Mouse (Mus musculus) embryonic facial prominence, embryonic 13.5 days (tissue): Measurements from ENCODE around the gene Twf2. TPM values are rescaled to one million over a fixed set of nuclear protein-coding genes. Genes with fewer than 3 reads are reported as not detected.

Source experiments
- ATAC-seq: fragments of 200-750 bp; cut with Nextera tagmentation; 2 replicates; pipeline ENCODE4 v1.8.0; 2017; ENCODE audit warnings: low read depth; ENCODE audit not compliant: insufficient number of reproducible peaks, insufficient read depth, low FRiP score, low TSS enrichment
- H3K27ac ChIP-seq: fragments of 300-500 bp; sonication (generic); 2 replicates; pipeline ENCODE4 v1.5.1; 2015; ENCODE audit warnings: moderate library complexity, mild to moderate bottlenecking, inconsistent platforms
- H3K27me3 ChIP-seq: fragments of 300-500 bp; sonication (generic); 2 replicates; pipeline ENCODE4 v1.6.1; 2015; ENCODE audit warnings: mild to moderate bottlenecking, inconsistent platforms
- H3K36me3 ChIP-seq: fragments of 300-500 bp; sonication (generic); 2 replicates; pipeline ENCODE4 v1.6.1; 2015; ENCODE audit warnings: mild to moderate bottlenecking, inconsistent platforms
- H3K4me1 ChIP-seq: fragments of 300-500 bp; sonication (generic); 2 replicates; pipeline ENCODE4 v1.6.1; 2015; ENCODE audit warnings: inconsistent platforms
- H3K4me2 ChIP-seq: fragments of 300-500 bp; sonication (generic); 2 replicates; pipeline ENCODE4 v1.6.1; 2015; ENCODE audit warnings: moderate library complexity, mild to moderate bottlenecking, inconsistent platforms
- H3K4me3 ChIP-seq: fragments of 300-500 bp; sonication (generic); 2 replicates; pipeline ENCODE4 v1.5.1; 2015; ENCODE audit warnings: mild to moderate bottlenecking, inconsistent platforms
- H3K9ac ChIP-seq: fragments of 300-500 bp; sonication (generic); 2 replicates; pipeline ENCODE4 v1.6.1; 2015; ENCODE audit warnings: mild to moderate bottlenecking, inconsistent platforms
- H3K9me3 ChIP-seq: fragments of 300-500 bp; sonication (generic); 2 replicates; pipeline ENCODE4 v1.6.1; 2016; ENCODE audit warnings: inconsistent platforms
- WGBS: fragments of 180-500 bp; shearing (Covaris S2); methylation state at CpG from one replicate; pipeline ENCODE4 v1.1.7; 2015; ENCODE audit warnings: mixed read lengths; 5-methylcytosine and 5-hydroxymethylcytosine counted together
- polyA plus RNA-seq: library from polyadenylated mRNA; unstranded; fragments of >200 nt; fragmentation: Nextera tagmentation; extraction: Ambion mirVana; gene quantifications from 2 replicates; pipeline ENCODE4 v1.2.1, GENCODE M21; 2015

Twf2 gene
- polyA plus RNA-seq, result 60.5 and 65.9 TPM in 2 replicates

DNA sequence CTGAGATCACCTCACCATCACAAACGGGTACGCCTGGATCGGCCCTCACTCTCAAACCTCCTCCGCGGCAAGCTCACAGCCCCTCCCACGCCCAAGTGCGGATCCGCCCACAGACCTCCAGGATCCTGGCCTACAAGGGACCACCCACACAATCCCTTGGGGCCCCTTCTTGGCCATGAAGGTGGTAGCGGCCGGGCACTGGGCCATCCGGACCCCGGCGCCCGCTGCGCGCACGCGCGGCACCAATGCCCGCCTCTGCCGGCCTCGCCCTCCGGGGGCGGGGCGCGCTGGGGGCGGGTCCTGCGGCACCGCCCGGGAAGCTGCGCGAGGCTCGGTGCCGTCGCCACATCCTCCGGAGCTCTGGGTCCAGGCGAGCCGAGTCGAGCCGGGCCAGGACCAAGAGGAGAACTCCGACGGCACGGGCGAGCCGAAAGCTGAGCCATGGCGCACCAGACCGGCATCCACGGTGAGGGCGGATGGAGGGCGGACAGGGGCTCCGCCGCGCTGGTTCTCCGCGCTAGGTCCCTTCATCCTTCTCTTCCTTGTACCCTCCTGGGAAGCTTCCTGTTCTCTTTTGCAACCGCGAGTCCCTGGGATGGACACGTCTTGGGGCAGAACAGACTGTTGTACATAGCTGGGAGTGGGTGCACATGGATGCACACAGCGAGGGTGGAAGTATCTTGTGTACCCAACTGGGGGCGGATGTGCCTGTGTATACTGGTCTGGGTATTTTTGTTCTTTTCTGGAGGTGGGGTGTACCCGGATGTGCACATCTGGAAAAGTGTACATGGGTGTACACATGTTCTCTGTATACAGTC is at the start of gene Twf2:
Gene Twf2, plus strand, starts transcription at position 290 of the 818 bp plus-strand sequence.
- H3K4me1 ChIP-seq, result peaks cover 44% of the 10 kb centered on the region
- H3K4me2 ChIP-seq, result peak within 1 kb of the TSS; percentile 65
- peaks cover 7% of the 10 kb centered on the region for H3K36me3 ChIP-seq
- peak within 1 kb of the TSS; percentile 66 for H3K27ac ChIP-seq
- H3K27me3 ChIP-seq, result no peaks in the 10 kb centered on the region
- peak; percentile 88 for ATAC-seq
- H3K9ac ChIP-seq, result peak within 1 kb of the TSS; percentile 77
- 1% methylated on average over 61 of the region's 61 CpGs for WGBS
- peak within 1 kb of the TSS; percentile 64 for H3K4me3 ChIP-seq
- no peaks in the 10 kb centered on the region for H3K9me3 ChIP-seq

DNA sequence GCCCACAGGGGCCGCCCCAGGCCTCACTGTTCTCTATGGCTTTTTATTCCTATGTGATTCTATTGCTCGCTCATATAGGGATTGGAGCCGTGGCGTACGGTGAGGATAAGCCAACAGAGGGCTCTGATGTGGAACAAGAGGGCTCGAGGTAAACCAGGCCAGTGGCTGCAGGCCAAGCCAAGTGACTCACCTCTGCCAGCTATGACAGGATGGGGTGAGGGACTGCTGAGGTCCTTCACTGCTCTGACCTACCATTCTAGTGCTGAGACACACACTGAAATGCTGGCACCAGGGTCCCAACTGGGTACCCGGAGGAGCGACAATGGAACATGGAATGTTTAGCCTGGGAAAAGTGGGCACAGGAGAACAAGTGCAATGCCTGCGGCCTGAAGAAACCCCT is 48.8 kb upstream of the Twf2 start:
- no peak overlapping the region for H3K4me3 ChIP-seq
- H3K4me2 ChIP-seq, result no peak overlapping the region
- H3K9me3 ChIP-seq, result no peaks in the 10 kb centered on the region
- 87% methylated on average over 9 of the region's 9 CpGs for WGBS
- no peaks in the 10 kb centered on the region for H3K36me3 ChIP-seq
- H3K27me3 ChIP-seq, result peaks cover 21% of the 10 kb centered on the region
- no peak for ATAC-seq
- H3K9ac ChIP-seq, result no peak overlapping the region
- peaks cover 6% of the 10 kb centered on the region for H3K4me1 ChIP-seq
- H3K27ac ChIP-seq, result no peak overlapping the region

DNA sequence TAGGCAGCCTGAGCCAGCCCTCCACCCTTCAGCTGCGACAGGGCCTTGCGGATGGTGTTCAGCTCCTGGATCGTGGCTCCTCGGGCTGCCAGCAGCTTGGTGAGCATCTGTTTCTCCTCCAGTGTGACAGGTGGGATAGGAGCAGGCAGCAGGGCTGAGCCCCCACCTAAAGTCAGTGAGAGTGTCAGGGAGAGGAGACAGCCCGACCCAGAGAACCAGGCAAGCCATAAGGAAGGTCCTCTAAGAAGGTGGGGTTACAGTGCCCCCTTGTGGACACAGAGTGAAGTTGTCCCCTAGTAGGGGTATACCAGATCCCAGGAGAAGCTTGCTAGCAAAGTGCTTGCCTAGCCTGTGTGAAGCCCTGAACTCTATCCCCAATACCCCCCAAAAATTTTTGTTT is 46.5 kb upstream of the Twf2 start:
- H3K9ac ChIP-seq, result no peak overlapping the region
- H3K36me3 ChIP-seq, result no peaks in the 10 kb centered on the region
- no peaks in the 10 kb centered on the region for H3K9me3 ChIP-seq
- H3K27me3 ChIP-seq, result no peaks in the 10 kb centered on the region; the same call in 1 of the 2 replicates
- H3K4me1 ChIP-seq, result peaks cover 9% of the 10 kb centered on the region; the same call in 1 of the 2 replicates
- 46% methylated on average over 5 of the region's 5 CpGs for WGBS
- H3K4me3 ChIP-seq, result no peak overlapping the region
- no peak overlapping the region for H3K27ac ChIP-seq
- H3K4me2 ChIP-seq, result no peak overlapping the region
- ATAC-seq, result no peak; the same call in 1 of the 2 replicates

DNA sequence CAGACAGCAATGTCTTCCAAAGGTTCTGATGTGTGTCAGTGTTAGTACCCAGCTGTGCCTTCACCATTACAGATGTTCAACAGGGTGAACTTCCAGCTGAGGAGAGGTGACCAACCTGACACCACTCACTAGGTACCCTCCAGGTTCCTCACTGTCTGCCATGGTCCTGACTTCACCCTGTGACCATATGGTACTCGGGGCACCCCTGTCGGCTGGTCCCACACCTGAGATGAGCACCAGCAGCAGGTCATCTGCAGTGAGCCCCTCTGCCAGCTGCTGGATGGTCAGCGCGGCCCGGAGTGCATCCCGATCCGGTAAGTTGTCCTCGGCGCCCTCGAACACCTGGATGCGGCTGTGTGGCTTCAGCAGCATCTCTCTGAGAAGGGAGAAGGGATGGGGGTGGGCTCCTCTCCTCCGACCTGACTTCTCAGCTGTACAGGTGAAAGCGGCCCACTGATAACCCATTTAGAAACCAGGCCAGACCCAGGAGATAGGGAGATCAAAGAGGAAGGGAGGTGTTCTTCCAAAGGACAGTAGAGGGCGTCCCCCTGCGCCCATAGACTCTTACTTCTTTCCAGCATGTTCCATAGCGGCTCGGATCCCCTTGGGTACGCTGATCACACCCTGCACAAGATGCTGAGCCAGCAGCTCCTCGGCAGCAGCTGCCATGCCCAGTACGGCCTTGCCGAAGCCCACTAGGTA is 45.8 kb upstream of the Twf2 start:
- H3K4me3 ChIP-seq, result no peak overlapping the region
- H3K4me2 ChIP-seq, result no peak overlapping the region
- peaks cover 9% of the 10 kb centered on the region; the same call in 1 of the 2 replicates for H3K4me1 ChIP-seq
- no peaks in the 10 kb centered on the region for H3K36me3 ChIP-seq
- no peaks in the 10 kb centered on the region for H3K9me3 ChIP-seq
- no peak for ATAC-seq
- H3K9ac ChIP-seq, result no peak overlapping the region
- no peaks in the 10 kb centered on the region; the same call in 1 of the 2 replicates for H3K27me3 ChIP-seq
- 79% methylated on average over 21 of the region's 21 CpGs for WGBS
- H3K27ac ChIP-seq, result no peak overlapping the region

DNA sequence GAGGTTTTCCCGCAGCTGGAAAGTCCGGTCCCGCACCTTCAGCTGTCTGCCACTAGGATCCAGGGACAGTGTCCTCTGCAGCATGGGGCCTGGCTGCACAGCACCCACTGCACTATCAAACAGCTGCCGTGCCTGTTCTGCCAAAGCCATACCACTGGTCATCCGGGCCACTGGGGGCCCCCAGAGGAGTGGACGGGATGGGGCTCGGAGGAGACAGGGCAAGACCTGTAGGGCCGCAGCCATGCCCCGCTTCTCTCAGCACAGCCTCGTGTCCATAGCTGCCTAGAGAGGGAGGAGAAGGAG is 45.3 kb upstream of the Twf2 start:
- no peak overlapping the region for H3K4me3 ChIP-seq
- H3K27me3 ChIP-seq, result no peaks in the 10 kb centered on the region; the same call in 1 of the 2 replicates
- no peak overlapping the region for H3K4me2 ChIP-seq
- peaks cover 9% of the 10 kb centered on the region; the same call in 1 of the 2 replicates for H3K4me1 ChIP-seq
- no peaks in the 10 kb centered on the region for H3K36me3 ChIP-seq
- H3K9me3 ChIP-seq, result no peaks in the 10 kb centered on the region
- no peak for ATAC-seq
- no peak overlapping the region for H3K27ac ChIP-seq
- H3K9ac ChIP-seq, result no peak overlapping the region
- 89% methylated on average over 10 of the region's 10 CpGs for WGBS

DNA sequence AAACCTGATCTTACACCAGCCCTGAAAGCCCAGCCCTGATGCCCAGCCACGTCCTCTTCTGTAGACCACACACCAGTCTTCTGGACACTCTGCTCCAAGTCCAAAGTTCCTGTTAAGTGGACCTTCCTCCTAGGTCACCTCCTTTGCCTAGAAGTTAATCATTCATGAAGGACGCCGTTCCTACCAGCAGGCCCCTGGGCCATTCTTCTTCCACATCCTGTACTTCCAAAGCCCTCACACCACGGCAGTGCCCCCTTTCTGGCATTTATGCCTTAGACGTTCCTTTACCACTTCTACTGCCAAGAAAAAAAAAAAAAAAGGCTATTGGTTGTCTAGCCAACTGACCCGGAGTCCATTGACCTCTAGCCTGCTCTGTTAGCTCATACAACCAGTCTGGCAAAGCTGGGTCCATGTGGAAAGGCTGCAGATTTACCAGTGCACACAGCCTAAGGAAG is 44.8 kb upstream of the Twf2 start, which contains the start of gene Glyctk:
Gene Glyctk, minus strand, starts transcription at position 102 of the 455 bp plus-strand sequence.
- Histone ChIP-seq H3K4me1 (peaks cover 9% of the 10 kb centered on the region; the same call in 1 of the 2 replicates), H3K4me2 (no peak within 1 kb of the TSS), H3K27ac (no peak within 1 kb of the TSS), H3K9me3 (no peaks in the 10 kb centered on the region), H3K36me3 (no peaks in the 10 kb centered on the region), H3K4me3 (no peak within 1 kb of the TSS), H3K9ac (no peak within 1 kb of the TSS), H3K27me3 (no peaks in the 10 kb centered on the region; the same call in 1 of the 2 replicates)
- WGBS, result 82% methylated on average over 6 of the region's 6 CpGs
- no peak for ATAC-seq

DNA sequence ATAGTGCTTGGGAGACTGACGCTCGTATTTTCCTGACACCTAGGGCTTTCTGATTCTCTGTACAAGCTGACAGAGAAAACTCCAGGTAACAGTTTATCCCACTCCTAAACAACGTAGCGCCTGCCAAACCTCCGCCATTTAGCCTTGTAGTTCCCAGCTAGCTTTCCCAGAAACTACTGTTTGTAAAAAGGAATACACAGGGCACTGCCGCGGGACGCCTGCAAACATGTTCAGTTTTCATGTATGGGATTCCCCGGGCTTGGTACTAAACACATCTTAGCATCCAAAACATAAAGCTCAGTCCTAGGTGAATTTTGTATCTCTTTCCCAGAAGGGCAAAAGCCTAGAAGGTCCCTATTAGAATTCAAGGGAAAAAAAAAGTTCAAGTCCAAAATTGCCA is 43.7 kb upstream of the Twf2 start:
- Histone ChIP-seq H3K9me3 (no peaks in the 10 kb centered on the region), H3K4me2 (peak overlapping the region; percentile 66), H3K4me1 (peaks cover 9% of the 10 kb centered on the region; the same call in 1 of the 2 replicates), H3K4me3 (peak overlapping the region; percentile 61), H3K36me3 (no peaks in the 10 kb centered on the region), H3K27ac (no peak overlapping the region), H3K9ac (no peak overlapping the region), H3K27me3 (no peaks in the 10 kb centered on the region; the same call in 1 of the 2 replicates)
- 86% methylated on average over 9 of the region's 9 CpGs for WGBS
- ATAC-seq, result no peak

DNA sequence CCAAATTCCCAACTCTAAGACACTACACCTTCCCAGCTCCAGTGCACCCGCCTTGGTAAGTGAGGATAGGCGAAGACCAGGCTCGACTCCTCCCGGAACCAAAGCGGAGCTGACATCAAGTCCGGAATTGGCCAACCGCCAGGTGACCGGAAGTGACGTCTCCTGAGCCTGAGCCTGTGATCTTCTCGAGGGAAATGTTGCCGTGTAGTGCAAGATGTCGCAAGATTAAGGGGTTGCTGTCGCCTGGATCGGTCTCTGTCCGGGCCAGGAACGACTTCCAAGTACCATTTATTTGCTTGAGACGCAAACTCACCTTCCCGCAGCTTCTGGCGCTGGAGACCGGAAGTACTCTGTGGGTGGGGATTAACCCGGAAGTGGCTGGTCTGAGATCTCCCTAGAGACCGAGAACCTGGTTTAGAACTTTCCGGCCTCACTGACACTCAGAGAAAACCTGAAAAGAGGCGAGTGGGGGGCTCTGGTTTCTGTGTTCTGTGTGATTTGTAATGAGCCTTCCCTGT is 43.1 kb upstream of the Twf2 start:
- Histone ChIP-seq H3K4me3 (peak overlapping the region; percentile 61), H3K4me1 (peaks cover 9% of the 10 kb centered on the region; the same call in 1 of the 2 replicates), H3K36me3 (no peaks in the 10 kb centered on the region), H3K27ac (peak overlapping the region; percentile 89), H3K4me2 (peak overlapping the region; percentile 66), H3K9me3 (no peaks in the 10 kb centered on the region), H3K9ac (peak overlapping the region; percentile 78), H3K27me3 (no peaks in the 10 kb centered on the region; the same call in 1 of the 2 replicates)
- ATAC-seq, result no peak
- WGBS, result 1% methylated on average over 24 of the region's 24 CpGs

DNA sequence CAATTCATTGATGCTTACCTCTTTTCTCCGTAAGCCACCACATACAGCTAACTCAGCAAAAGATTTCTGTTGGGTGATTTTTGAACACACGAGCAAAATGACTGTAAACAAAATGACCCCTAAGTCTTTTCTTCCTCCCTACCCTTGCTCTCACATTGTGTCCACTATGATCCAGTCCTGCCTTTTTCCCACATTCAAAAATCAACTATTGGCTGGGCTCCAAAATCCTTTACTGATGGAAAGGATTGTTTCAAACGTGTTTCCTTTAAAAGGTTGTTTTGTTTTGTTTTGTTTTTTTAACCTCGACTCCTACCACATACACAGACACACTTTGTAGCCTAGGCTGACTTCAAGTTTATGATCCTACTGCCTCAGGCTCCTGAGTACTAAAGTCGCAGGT is 42.5 kb upstream of the Twf2 start:
- Histone ChIP-seq H3K4me1 (peaks cover 9% of the 10 kb centered on the region; the same call in 1 of the 2 replicates), H3K27me3 (no peaks in the 10 kb centered on the region; the same call in 1 of the 2 replicates), H3K27ac (no peak overlapping the region), H3K4me2 (peak overlapping the region; percentile 66), H3K4me3 (peak overlapping the region; percentile 61), H3K9ac (peak overlapping the region; percentile 78; the same call in 1 of the 2 replicates), H3K9me3 (no peaks in the 10 kb centered on the region), H3K36me3 (no peaks in the 10 kb centered on the region)
- no peak for ATAC-seq
- 47% methylated on average over 5 of the region's 5 CpGs for WGBS

DNA sequence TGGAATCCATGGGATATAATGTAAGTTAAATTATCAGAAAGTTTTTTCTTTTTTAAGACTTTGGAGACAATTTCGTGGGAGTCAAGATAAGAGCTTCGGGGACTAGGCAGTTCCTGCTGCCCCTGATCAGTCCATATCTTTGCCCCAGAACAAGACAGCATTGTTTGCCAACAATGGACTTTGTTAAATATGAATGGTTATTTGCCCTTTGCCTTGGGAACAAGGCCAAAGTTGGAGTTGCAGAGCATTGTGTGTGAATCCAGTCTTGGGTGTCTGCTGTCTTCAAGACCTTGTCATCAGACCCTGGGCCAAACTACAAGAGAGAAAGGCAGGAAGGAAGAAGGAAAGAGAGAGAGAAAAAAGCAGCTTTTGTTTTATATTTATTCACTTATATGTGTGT is 36.2 kb upstream of the Twf2 start:
- no peak overlapping the region for H3K27ac ChIP-seq
- H3K9ac ChIP-seq, result no peak overlapping the region
- no peak for ATAC-seq
- no peaks in the 10 kb centered on the region for H3K9me3 ChIP-seq
- no peak overlapping the region for H3K4me3 ChIP-seq
- 78% methylated on average over 2 of the region's 2 CpGs for WGBS
- no peaks in the 10 kb centered on the region for H3K36me3 ChIP-seq
- H3K4me2 ChIP-seq, result no peak overlapping the region
- no peaks in the 10 kb centered on the region; the same call in 1 of the 2 replicates for H3K27me3 ChIP-seq
- peaks cover 8% of the 10 kb centered on the region for H3K4me1 ChIP-seq

DNA sequence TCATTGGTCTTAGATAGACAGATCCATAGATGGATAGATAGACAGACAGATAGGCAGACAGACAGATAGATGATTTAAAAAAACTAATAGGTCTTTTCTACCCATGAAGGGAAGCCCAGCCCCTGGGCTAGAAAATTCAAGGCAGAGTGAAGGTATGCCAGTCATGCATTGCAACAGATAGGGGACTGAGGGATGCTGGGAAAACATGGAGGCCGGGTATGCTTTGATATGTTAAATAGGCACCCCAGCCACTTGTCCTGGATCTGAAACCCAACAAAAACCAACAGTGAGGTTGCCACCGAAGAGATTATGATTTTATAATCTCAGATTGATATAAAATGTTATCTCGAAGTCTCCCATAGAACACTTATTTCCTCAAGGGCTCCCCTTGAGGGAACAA is 35.7 kb upstream of the Twf2 start:
- Histone ChIP-seq H3K9me3 (no peaks in the 10 kb centered on the region), H3K27me3 (no peaks in the 10 kb centered on the region), H3K4me2 (no peak overlapping the region), H3K9ac (no peak overlapping the region), H3K4me3 (no peak overlapping the region), H3K4me1 (peaks cover 8% of the 10 kb centered on the region), H3K36me3 (no peaks in the 10 kb centered on the region), H3K27ac (no peak overlapping the region)
- ATAC-seq, result no peak
- 67% methylated on average over 3 of the region's 3 CpGs for WGBS
